Mouse (Mus musculus) neural tube, embryonic 11.5 days (tissue): Measurements from ENCODE around the gene Siah2. TPM values are rescaled to one million over a fixed set of nuclear protein-coding genes. Genes with fewer than 3 reads are reported as not detected.

Experiments
- ATAC-seq: fragments of 200-750 bp; cut with Nextera tagmentation; 2 replicates; pipeline ENCODE4 v1.8.0; 2017; ENCODE audit warnings: moderate number of reproducible peaks, mild to moderate bottlenecking, moderate TSS enrichment, moderate library complexity; ENCODE audit not compliant: insufficient read depth, low FRiP score, low TSS enrichment
- DNase-seq: peaks from one replicate; pipeline ENCODE4 v3.0.0-alpha.2; 2015; ENCODE audit warnings: low spot score
- H3K27ac ChIP-seq: fragments of 300-500 bp; sonication (generic); 2 replicates; pipeline ENCODE4 v1.5.1; 2014; ENCODE audit warnings: low read depth, mild to moderate bottlenecking, low read length
- H3K27me3 ChIP-seq: fragments of 300-500 bp; sonication (generic); 2 replicates; pipeline ENCODE4 v1.6.1; 2014; ENCODE audit warnings: mild to moderate bottlenecking, low read length, mixed read lengths; ENCODE audit not compliant: control insufficient read depth, insufficient read depth
- H3K36me3 ChIP-seq: fragments of 300-500 bp; sonication (generic); 2 replicates; pipeline ENCODE4 v1.6.1; 2014; ENCODE audit warnings: mild to moderate bottlenecking, low read length, moderate library complexity, mixed read lengths; ENCODE audit not compliant: control insufficient read depth, insufficient read depth
- H3K4me1 ChIP-seq: fragments of 300-500 bp; sonication (generic); 2 replicates; pipeline ENCODE4 v1.6.1; 2014; ENCODE audit warnings: low read length, mixed read lengths; ENCODE audit not compliant: control insufficient read depth, insufficient read depth
- H3K4me2 ChIP-seq: fragments of 300-500 bp; sonication (generic); 2 replicates; pipeline ENCODE4 v1.6.1; 2014; ENCODE audit warnings: low read depth, mild to moderate bottlenecking, moderate library complexity
- H3K4me3 ChIP-seq: fragments of 300-500 bp; sonication (generic); 2 replicates; pipeline ENCODE4 v1.5.1; 2014; ENCODE audit warnings: low read depth, low read length
- H3K9ac ChIP-seq: fragments of 300-500 bp; sonication (generic); 2 replicates; pipeline ENCODE4 v1.6.1; 2014; ENCODE audit warnings: mild to moderate bottlenecking, low read length
- H3K9me3 ChIP-seq: fragments of 300-500 bp; sonication (generic); 2 replicates; pipeline ENCODE4 v1.6.1; 2016; ENCODE audit warnings: low read length; ENCODE audit not compliant: control insufficient read depth
- WGBS: fragments of 180-500 bp; shearing (Covaris S2); extraction: QIAGEN DNeasy Blood & Tissue Kit; methylation state at CpG from one replicate; pipeline ENCODE4 v1.1.7; 2014; 5-methylcytosine and 5-hydroxymethylcytosine counted together
- polyA plus RNA-seq: library from polyadenylated mRNA; unstranded; fragments of >200 nt; fragmentation: Nextera tagmentation; extraction: Ambion mirVana; gene quantifications from 2 replicates; pipeline ENCODE4 v1.2.1, GENCODE M21; 2014

Gene Siah2
- polyA plus RNA-seq, 1 experiment from 2014 or later, result 6.4 TPM

DNA sequence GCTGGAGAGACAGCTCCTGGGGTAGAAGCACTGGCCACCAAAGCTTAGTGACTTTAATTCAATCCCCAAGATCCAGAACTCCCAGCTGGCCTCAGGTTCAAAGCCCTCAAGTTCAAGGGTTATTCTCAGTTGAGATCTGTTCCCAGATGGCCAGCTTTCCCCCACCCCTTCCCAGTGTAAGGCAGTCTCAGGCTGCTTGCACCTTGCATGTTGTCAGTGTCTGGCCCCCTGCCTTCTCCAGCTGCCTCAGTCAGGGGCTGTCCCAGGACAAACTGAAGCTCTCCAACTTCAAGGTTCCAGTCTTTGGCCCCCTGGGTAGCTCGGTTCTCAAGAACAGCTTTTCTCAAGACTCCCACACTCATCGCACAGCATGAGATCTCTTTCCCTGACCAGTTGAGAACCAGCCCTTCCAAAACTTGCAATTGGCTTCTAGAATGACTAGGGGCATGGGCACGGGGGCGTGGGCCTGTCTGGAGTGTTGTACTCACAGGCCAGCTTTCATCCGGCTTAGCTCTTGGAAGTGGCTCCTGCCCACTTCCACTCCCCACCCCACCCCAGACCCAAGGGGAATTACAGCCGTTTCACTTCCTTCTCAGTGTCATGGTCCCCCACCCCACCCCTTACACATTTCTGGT lies 20.5 kb downstream of the Siah2 start:
- Histone ChIP-seq H3K4me3 (no peak overlapping the region), H3K36me3 (no peaks in the 10 kb centered on the region), H3K4me2 (no peak overlapping the region), H3K9me3 (no peaks in the 10 kb centered on the region), H3K9ac (no peak overlapping the region), H3K27me3 (no peaks in the 10 kb centered on the region), H3K4me1 (no peaks in the 10 kb centered on the region), H3K27ac (no peak overlapping the region)
- WGBS, result 65% methylated on average over 6 of the region's 6 CpGs
- no peak for ATAC-seq
- DNase-seq, result no peak

DNA sequence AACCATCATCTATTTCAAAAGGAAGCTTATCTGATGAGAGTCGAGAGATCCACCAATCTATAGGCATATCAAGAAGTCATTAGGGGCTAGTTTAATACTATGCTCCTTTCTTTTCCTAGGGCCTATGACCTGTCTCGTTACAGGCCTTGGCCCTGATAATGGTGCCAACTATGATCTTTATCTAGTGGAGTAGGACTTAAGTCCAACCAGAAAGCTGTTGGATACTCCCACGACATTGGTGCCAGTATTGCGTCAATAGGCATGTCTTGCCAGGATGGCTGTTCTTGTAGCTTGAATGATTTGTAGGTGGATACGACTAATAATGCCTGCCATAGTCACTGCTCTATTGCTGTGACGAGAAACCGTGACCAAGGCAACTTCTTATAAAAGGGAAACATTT lies 28.2 kb downstream of the Siah2 start:
- no peak overlapping the region for H3K4me3 ChIP-seq
- no peak overlapping the region for H3K27ac ChIP-seq
- DNase-seq (no peak), ATAC-seq (no peak)
- no peaks in the 10 kb centered on the region for H3K27me3 ChIP-seq
- H3K36me3 ChIP-seq, result no peaks in the 10 kb centered on the region
- no peak overlapping the region for H3K4me2 ChIP-seq
- H3K9me3 ChIP-seq, result no peaks in the 10 kb centered on the region
- 86% methylated on average over 7 of the region's 7 CpGs for WGBS
- no peak overlapping the region for H3K9ac ChIP-seq
- no peaks in the 10 kb centered on the region for H3K4me1 ChIP-seq

DNA sequence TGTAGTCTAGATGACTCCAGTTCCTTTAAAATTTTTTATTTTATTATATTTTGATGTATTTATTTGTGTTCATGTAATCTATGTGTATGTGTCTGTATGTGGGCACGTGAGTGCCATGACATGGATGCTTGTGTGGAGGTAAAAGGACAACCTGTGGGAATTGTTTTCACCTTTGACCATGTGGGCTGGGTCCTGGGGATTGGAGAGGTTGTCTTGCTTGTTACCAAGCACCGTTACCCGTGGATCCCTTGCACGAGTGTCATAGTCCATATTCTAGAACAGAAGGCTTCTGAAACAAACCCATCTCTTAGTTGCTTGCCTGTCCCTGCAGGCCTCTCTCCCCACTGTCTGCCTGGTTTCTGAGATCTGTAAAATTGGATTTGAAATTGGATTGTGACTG lies 31.6 kb downstream of the Siah2 start:
- Histone ChIP-seq H3K27ac (no peak overlapping the region), H3K4me1 (no peaks in the 10 kb centered on the region), H3K4me3 (no peak overlapping the region), H3K36me3 (no peaks in the 10 kb centered on the region), H3K9ac (no peak overlapping the region), H3K9me3 (no peaks in the 10 kb centered on the region), H3K27me3 (no peaks in the 10 kb centered on the region), H3K4me2 (no peak overlapping the region)
- WGBS, result 90% methylated on average over 4 of the region's 4 CpGs
- DNase-seq, result no peak
- ATAC-seq, result no peak

DNA sequence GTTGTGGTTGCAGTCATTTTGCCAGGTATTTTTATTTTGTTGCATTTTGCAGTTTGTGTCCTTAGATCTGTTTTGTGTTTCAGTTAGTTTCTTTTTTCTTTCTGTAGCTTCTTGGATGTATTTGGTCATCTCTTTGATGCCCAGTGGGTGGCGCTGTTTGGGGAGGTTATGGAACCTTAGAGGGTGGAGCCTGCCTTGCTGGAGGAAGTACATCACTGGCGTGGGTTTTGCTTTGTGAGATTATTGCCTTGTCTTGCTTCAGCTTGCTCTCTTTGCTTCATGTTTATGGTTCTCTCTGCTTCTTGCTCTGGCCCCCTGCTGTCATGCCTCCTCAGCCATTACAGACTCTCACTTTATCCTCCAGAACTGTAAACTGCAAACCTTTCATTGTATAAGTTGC lies 34.8 kb downstream of the Siah2 start:
- Histone ChIP-seq H3K36me3 (no peaks in the 10 kb centered on the region), H3K4me1 (no peaks in the 10 kb centered on the region), H3K4me3 (no peak overlapping the region), H3K4me2 (no peak overlapping the region), H3K9me3 (no peaks in the 10 kb centered on the region), H3K27me3 (no peaks in the 10 kb centered on the region), H3K27ac (no peak overlapping the region), H3K9ac (no peak overlapping the region)
- 36% methylated on average over 2 of the region's 2 CpGs for WGBS
- no peak for ATAC-seq
- DNase-seq, result no peak

DNA sequence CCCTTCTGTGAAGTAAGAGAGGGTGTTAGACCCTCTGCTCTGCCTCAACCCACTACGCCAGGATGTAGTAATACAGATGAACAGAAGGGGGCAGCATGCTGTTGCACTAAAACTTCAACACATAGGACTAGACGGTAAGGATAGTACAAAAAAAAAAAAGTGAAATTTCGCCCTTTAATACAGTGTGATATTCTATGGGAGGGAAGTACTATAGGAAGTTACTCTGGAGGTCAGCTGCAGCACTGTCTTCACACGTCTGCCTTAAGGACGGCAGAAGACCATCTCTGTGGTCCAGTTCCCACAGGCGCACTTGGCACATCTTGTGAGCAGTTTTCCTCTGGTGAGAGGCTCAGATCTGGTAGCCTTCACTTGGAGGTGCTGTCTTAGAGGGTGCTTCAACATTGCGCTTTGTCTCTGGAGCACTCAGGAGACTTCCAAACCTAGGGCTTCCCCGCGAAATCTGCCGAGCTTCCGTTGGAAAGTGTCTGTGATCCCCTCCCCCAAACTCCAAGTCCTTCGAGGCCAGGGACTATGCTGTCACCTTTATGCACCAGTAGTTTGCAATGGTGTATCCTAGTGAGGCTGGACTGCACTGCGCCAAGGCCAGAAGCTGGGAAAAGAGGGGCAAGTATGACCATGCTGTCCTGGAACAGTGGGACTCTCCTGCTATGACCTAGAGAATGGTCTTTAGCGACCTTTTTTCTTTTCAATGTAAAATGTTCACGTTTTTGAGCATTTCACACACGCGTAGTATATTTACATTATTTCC lies 36.7 kb downstream of the Siah2 start:
- Histone ChIP-seq H3K27me3 (no peaks in the 10 kb centered on the region), H3K4me1 (no peaks in the 10 kb centered on the region), H3K4me3 (no peak overlapping the region), H3K36me3 (no peaks in the 10 kb centered on the region), H3K27ac (no peak overlapping the region), H3K9me3 (no peaks in the 10 kb centered on the region), H3K9ac (no peak overlapping the region), H3K4me2 (no peak overlapping the region)
- DNase-seq, result peak; percentile 60
- ATAC-seq, result peak; percentile 45
- WGBS, result 58% methylated on average over 17 of the region's 17 CpGs

DNA sequence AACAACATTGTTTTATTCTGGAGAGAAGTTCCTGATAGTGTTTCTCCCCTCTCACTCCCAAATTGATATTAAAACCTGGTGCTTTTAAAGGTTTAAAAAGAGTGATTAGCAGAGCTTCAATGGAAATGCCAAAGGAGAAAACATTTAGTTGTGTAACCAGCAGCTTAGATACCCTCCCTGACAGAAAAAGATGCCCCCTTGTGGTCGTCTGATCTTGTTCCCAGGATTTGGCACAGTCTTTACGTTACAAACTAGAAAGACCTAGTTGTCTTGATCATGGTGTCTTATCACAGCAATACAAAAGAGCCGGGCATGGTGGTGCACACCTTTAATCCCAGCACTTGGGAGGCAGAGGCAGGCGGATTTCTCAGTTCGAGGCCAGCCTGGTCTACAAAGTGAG lies 38.3 kb downstream of the Siah2 start:
- H3K9ac ChIP-seq, result no peak overlapping the region
- 69% methylated on average over 5 of the region's 5 CpGs for WGBS
- no peak overlapping the region for H3K4me3 ChIP-seq

DNA sequence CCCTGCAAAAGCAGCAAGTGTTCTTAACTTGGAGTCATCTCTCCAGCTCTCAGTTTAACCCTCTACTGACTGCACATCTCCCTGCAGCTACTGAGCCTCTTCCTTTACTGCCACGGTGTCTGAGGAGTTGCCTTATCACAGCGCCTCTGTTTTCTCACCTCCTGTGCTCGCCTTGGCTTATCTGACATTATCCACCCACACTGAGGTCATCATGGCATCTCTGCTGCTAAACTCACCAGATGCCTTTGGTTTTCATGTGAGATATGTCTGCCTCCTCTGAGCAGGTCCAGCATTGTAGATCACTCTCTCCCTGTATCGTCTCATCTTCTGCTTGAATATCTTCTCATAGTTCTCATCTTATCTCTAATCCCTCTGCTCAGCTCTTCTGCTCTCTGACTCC lies 41.9 kb downstream of the Siah2 start:
- no peaks in the 10 kb centered on the region for H3K9me3 ChIP-seq
- no peaks in the 10 kb centered on the region for H3K4me1 ChIP-seq
- H3K27ac ChIP-seq, result no peak overlapping the region
- no peak overlapping the region for H3K4me2 ChIP-seq
- DNase-seq, result no peak
- ATAC-seq, result no peak
- no peak overlapping the region for H3K4me3 ChIP-seq
- WGBS, result 84% methylated on average over 4 of the region's 4 CpGs
- no peak overlapping the region for H3K9ac ChIP-seq
- no peaks in the 10 kb centered on the region for H3K36me3 ChIP-seq
- H3K27me3 ChIP-seq, result no peaks in the 10 kb centered on the region

More for the DNA sequence above, 38.3 kb downstream of the Siah2 start:
- Histone ChIP-seq H3K27me3 (no peaks in the 10 kb centered on the region), H3K36me3 (no peaks in the 10 kb centered on the region), H3K4me1 (no peaks in the 10 kb centered on the region), H3K4me2 (no peak overlapping the region), H3K9me3 (no peaks in the 10 kb centered on the region), H3K27ac (no peak overlapping the region)
- ATAC-seq (no peak), DNase-seq (no peak)

DNA sequence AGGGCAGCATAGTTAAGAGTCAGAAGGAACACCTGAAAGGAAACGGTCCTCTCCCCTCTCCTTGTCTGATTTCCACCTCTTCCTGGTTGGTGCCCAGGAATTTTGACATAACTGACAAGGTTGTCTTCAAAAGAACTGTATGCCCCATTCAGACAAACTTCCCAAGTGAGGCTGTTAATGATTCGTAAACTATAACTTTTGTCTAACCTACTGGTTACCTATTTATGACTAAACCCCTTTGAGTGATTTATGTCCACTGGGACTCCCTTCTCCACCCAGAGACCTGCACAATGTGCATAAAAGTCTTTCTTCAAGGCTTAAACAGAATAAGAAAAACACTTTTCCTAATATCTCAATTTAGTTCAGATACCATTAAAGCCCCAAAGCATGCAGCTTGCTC lies 45.0 kb downstream of the Siah2 start:
- DNase-seq (no peak), ATAC-seq (no peak)
- no peaks in the 10 kb centered on the region for H3K9me3 ChIP-seq
- H3K4me1 ChIP-seq, result no peaks in the 10 kb centered on the region
- no peaks in the 10 kb centered on the region for H3K27me3 ChIP-seq
- H3K9ac ChIP-seq, result no peak overlapping the region
- H3K36me3 ChIP-seq, result no peaks in the 10 kb centered on the region
- H3K4me3 ChIP-seq, result no peak overlapping the region
- H3K4me2 ChIP-seq, result no peak overlapping the region
- no peak overlapping the region for H3K27ac ChIP-seq
- WGBS, result 79% methylated on average over 2 of the region's 2 CpGs

DNA sequence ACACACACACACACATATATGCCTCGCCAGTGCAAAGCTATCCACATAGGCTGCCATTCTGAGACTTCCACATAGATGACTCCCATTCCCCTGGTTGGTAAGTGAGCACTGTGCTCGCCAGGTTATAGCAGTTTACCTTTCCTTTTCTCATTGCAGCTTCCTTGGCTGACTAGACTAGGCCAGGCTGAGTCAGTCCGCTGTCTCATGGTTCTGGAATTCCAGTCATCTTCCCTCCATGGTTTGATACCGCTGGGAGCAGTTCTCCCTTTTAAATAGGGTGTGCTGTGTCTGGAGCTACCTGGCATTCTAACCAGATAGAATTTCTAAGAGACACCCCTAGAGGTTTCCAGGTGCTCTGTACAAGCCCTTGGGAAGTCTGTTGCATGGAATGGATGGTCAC lies 46.0 kb downstream of the Siah2 start:
- no peak for DNase-seq
- ATAC-seq, result no peak
- WGBS, result 85% methylated on average over 4 of the region's 4 CpGs

More for the DNA sequence above, 46.0 kb downstream of the Siah2 start:
- H3K27ac ChIP-seq, result no peak overlapping the region
- no peaks in the 10 kb centered on the region for H3K27me3 ChIP-seq
- H3K9me3 ChIP-seq, result no peaks in the 10 kb centered on the region
- H3K36me3 ChIP-seq, result no peaks in the 10 kb centered on the region
- H3K4me1 ChIP-seq, result no peaks in the 10 kb centered on the region
- no peak overlapping the region for H3K9ac ChIP-seq
- H3K4me3 ChIP-seq, result no peak overlapping the region
- H3K4me2 ChIP-seq, result no peak overlapping the region
